Mouse (Mus musculus) lung, postnatal 0 days (tissue): Measurements from ENCODE around the gene Gm13420. TPM values are rescaled to one million over a fixed set of nuclear protein-coding genes. Genes with fewer than 3 reads are reported as not detected.

ENCODE experiments used
- ATAC-seq: fragments of 200-750 bp; cut with Nextera tagmentation; 2 replicates; pipeline ENCODE4 v1.8.0; 2017; ENCODE audit warnings: moderate library complexity
- DNase-seq: peaks from one replicate; pipeline ENCODE4 v3.0.0-alpha.2; 2016; ENCODE audit warnings: low spot score
- H3K27ac ChIP-seq: fragments of 300-500 bp; sonication (generic); 2 replicates; pipeline ENCODE4 v1.5.1; 2014; ENCODE audit warnings: antibody characterized with exemption, mild to moderate bottlenecking, low read length, mixed read lengths
- H3K27me3 ChIP-seq: fragments of 300-500 bp; sonication (generic); replicated peaks from 2 replicates; pipeline ENCODE4 v1.6.1; 2014; ENCODE audit warnings: low read length, mixed read lengths; ENCODE audit not compliant: insufficient read depth
- H3K36me3 ChIP-seq: fragments of 300-500 bp; sonication (generic); 2 replicates; pipeline ENCODE4 v1.6.1; 2014; ENCODE audit warnings: low read length, mixed read lengths; ENCODE audit not compliant: insufficient read depth
- H3K4me1 ChIP-seq: fragments of 300-500 bp; sonication (generic); 2 replicates; pipeline ENCODE4 v1.6.1; 2014; ENCODE audit warnings: antibody characterized with exemption, low read depth, low read length, mixed read lengths; ENCODE audit not compliant: insufficient read depth
- H3K4me2 ChIP-seq: fragments of 300-500 bp; sonication (generic); replicated peaks from 2 replicates; pipeline ENCODE4 v1.6.1; 2014; ENCODE audit warnings: low read depth, mild to moderate bottlenecking, low read length, moderate library complexity, mixed read lengths
- H3K4me3 ChIP-seq: fragments of 300-500 bp; sonication (generic); 2 replicates; pipeline ENCODE4 v1.5.1; 2014; ENCODE audit warnings: low read depth, low read length
- H3K9ac ChIP-seq: fragments of 300-500 bp; sonication (generic); replicated peaks from 2 replicates; pipeline ENCODE4 v1.6.1; 2014; ENCODE audit warnings: low read depth, mild to moderate bottlenecking
- H3K9me3 ChIP-seq: fragments of 300-500 bp; sonication (generic); 2 replicates; pipeline ENCODE4 v1.6.1; 2016; ENCODE audit warnings: low read length, mixed read lengths
- CTCF ChIP-seq: IDR thresholded peaks from 2 replicates; pipeline ENCODE4 v1.5.1; 2016; ENCODE audit warnings: antibody characterized with exemption, mild to moderate bottlenecking
- EP300 ChIP-seq: IDR thresholded peaks from 2 replicates; pipeline ENCODE4 v1.6.1; 2016; ENCODE audit warnings: antibody characterized with exemption, mild to moderate bottlenecking, control low read depth
- WGBS: fragments of 180-500 bp; shearing (Covaris S2); extraction: QIAGEN DNeasy Blood & Tissue Kit; methylation state at CpG from one replicate; pipeline ENCODE4 v1.1.7; 2014; 5-methylcytosine and 5-hydroxymethylcytosine counted together
- polyA plus RNA-seq: library from polyadenylated mRNA; unstranded; fragments of >200 nt; fragmentation: Nextera tagmentation; extraction: Ambion mirVana; gene quantifications from 2 replicates; pipeline ENCODE4 v1.2.1, GENCODE M21; 2015

The Gm13420 gene
- polyA plus RNA-seq, 1 experiment from 2014 or later = 0.21 TPM

- no peak for DNase-seq
- no peaks in the 10 kb centered on the region for H3K27me3 ChIP-seq
- no peaks in the 10 kb centered on the region for H3K9me3 ChIP-seq
- H3K4me3 ChIP-seq = no peak overlapping the region
- H3K36me3 ChIP-seq = peaks cover 18% of the 10 kb centered on the region
- TF ChIP-seq EP300 = no peak
- TF ChIP-seq CTCF = no peak
- H3K27ac ChIP-seq = no peak overlapping the region
- no peak overlapping the region for H3K9ac ChIP-seq
- no peak for ATAC-seq
- no peak overlapping the region for H3K4me2 ChIP-seq
- H3K4me1 ChIP-seq = no peaks in the 10 kb centered on the region
Observed at GRCm38 (mm10) chr2:29700898-29701297, 50.6 kb downstream of the Gm13420 start.

- Histone ChIP-seq H3K36me3 (peaks cover 21% of the 10 kb centered on the region), H3K4me3 (no peak overlapping the region), H3K27me3 (no peaks in the 10 kb centered on the region), H3K4me1 (no peaks in the 10 kb centered on the region), H3K4me2 (no peak overlapping the region), H3K9me3 (no peaks in the 10 kb centered on the region), H3K9ac (no peak overlapping the region), H3K27ac (no peak overlapping the region)
- DNase-seq (no peak), ATAC-seq (no peak)
- TF ChIP-seq EP300 (no peak), CTCF (no peak)
- WGBS = 82% methylated on average over 6 of the region's 6 CpGs
Observed at GRCm38 (mm10) chr2:29698421-29699290, 52.8 kb downstream of the Gm13420 start.

- Histone ChIP-seq H3K36me3 (peaks cover 17% of the 10 kb centered on the region), H3K4me1 (no peaks in the 10 kb centered on the region), H3K4me2 (no peak overlapping the region), H3K27ac (no peak overlapping the region), H3K9me3 (no peaks in the 10 kb centered on the region), H3K9ac (no peak overlapping the region), H3K27me3 (no peaks in the 10 kb centered on the region), H3K4me3 (no peak overlapping the region)
- TF ChIP-seq EP300 (no peak), CTCF (no peak)
- no peak for DNase-seq
- 84% methylated on average over 7 of the region's 7 CpGs for WGBS
- no peak for ATAC-seq
Observed at GRCm38 (mm10) chr2:29696207-29696800, 55.2 kb downstream of the Gm13420 start.

Other genes with a start within 250 kb of the Gm13420 start
- 10.6 and 11.4 TPM in 2 replicates for gene Rapgef1, start 132.0 kb downstream of the Gm13420 start, polyA plus RNA-seq
- gene Gm13547, start 7.6 kb upstream of the Gm13420 start, polyA plus RNA-seq = not detected in 2 replicates
- gene Coq4, start 35.8 kb upstream of the Gm13420 start, polyA plus RNA-seq = 11.7 and 13.1 TPM in 2 replicates
- gene Trub2, start 36.8 kb upstream of the Gm13420 start, polyA plus RNA-seq = 16.2 and 18.5 TPM in 2 replicates
- 11.8 and 12.1 TPM in 2 replicates for gene Slc27a4, start 50.9 kb upstream of the Gm13420 start, polyA plus RNA-seq
- 13.5 and 19.0 TPM in 2 replicates for gene Urm1, start 68.4 kb upstream of the Gm13420 start, polyA plus RNA-seq
- gene Cercam, start 117.5 kb upstream of the Gm13420 start, polyA plus RNA-seq = 5.4 and 5.6 TPM in 2 replicates
- gene Odf2, start 137.5 kb upstream of the Gm13420 start, polyA plus RNA-seq = 21.8 and 25.8 TPM in 2 replicates
- 32.4 and 33.2 TPM in 2 replicates for gene Gle1, start 183.7 kb upstream of the Gm13420 start, polyA plus RNA-seq
- 112 and 115 TPM in 2 replicates for gene Sptan1, start 213.9 kb upstream of the Gm13420 start, polyA plus RNA-seq